Mouse (Mus musculus): ENCODE data around the gene Iffo1. TPM values are rescaled to one million over a fixed set of nuclear protein-coding genes. Genes with fewer than 3 reads are reported as not detected.
A peak's percentile ranks its signal among the peaks of the same experiment; 100 is the strongest.

Iffo1 gene
- total RNA-seq, 2 experiments from 2014 or later = 38.7 to 40.2 TPM

DNA sequence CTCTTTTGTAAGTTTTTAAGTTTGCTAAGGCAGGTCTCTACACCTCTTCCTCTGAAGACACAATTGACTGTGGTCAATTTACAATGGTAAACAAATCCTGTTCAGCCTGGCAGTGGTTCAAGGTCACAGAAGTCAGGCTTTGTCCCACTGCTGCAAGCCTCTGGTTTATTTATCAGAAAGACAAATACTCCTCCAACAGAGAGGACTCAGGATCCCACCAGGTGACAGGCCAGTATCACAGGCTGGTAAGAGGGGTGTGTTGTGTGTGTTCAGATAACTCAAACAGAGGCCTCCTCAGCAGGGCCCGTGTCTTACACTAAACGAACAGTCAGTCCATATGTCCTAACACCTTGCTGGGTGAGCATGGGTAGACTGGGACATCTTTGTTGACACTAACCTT, 27.4 kb downstream of the Iffo1 start:
- intact Hi-C loops (cut with DNase I) = no loop called here
- no peak for DNase-seq (ENCODE audit: extremely low spot score in 1 of 2, low spot score in 2 of 2)

GRCm38 (mm10) chr6:125173256-125173655, 28.2 kb downstream of the Iffo1 start:
- intact Hi-C loops (cut with DNase I) = no loop called here
- DNase-seq (ENCODE audit: extremely low spot score in 1 of 2, low spot score in 2 of 2) = no peak

DNA sequence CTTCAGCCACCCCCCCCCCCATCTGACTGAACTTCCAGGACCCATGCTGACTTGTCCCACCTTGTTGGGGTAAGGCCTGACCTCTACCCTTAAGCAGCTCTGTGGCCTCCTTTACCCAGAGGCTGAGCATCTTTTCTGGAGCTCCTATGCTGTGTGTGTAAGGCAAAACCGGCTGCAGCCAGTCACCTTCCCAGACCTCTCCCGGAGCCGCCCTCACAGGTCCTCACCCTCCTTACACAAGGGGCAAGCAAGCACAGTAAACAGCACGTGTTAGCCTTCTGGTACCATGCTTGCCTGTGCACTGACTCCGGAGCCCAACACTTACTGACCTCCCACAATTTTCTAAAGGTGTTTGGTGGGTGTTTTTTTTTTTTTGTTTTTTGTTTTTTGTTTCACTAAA, 30.4 kb downstream of the Iffo1 start:
- DNase-seq (ENCODE audit: extremely low spot score in 1 of 2, low spot score in 2 of 2) = no peak
- intact Hi-C loops (cut with DNase I) = no loop called here

DNA sequence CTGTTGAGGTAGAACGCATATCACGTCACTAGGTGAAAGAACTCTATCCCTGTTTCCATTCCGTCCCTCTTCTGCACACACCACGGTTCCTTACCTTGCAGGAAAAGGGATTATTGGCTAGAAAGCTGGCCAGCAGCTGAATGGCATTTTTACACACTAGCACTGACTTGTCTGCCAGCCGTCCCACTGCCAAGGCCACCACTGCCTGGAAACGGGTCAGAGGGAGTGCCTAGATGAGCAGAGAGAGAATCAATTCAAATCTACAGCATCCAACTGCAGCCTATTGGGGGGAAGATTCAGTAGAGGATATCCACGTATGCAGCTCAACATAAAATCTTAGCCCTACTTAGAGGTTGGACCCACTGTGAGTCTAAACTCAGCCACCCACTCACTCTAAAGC, 34.6 kb downstream of the Iffo1 start:
- no peak for DNase-seq (ENCODE audit: extremely low spot score in 1 of 2, low spot score in 2 of 2)
- intact Hi-C loops (cut with DNase I) = no loop called here

DNA sequence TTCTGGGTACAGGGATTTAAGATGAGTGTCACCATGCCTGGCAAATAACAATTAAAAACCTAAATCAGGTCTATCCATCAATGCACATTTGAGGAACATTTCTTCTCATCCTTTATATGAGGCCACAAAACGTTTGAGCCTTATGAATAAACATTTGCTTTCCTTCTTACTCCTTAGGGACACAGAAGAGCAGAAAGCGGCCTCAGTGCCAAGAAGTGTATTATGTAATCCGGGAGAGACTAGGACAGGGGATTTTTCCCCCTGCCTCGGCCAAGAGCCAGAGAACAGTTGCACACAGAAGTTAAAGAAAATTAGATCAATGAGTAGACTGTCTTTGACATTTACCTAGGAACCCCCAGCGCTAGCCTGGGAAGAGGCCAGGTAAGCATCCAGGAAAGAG, 37.1 kb downstream of the Iffo1 start:
- DNase-seq (ENCODE audit: extremely low spot score in 1 of 2, low spot score in 2 of 2) = no peak
- intact Hi-C loops (cut with DNase I) = no loop called here

DNA sequence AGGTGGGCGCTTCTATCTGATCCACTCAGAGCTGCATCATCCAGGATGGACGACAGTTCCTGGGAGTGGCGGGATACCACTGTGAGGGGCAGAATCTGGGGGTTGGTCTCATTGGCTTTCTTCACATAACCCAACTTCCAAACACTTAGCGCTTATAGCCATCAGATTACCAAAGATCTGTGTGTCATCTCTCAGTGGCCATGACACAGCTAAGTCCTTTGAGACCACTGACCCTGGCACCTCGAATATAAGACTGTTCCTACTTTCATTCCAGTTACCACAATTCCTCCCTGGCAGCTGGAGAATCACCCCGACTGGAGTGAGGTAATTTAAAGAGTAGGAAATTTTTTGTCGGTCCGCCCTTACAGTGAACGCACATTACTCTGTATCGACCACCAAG, 41.2 kb downstream of the Iffo1 start:
- DNase-seq (ENCODE audit: extremely low spot score in 1 of 2, low spot score in 2 of 2) = no peak
- intact Hi-C loops (cut with DNase I) = no loop called here

DNA sequence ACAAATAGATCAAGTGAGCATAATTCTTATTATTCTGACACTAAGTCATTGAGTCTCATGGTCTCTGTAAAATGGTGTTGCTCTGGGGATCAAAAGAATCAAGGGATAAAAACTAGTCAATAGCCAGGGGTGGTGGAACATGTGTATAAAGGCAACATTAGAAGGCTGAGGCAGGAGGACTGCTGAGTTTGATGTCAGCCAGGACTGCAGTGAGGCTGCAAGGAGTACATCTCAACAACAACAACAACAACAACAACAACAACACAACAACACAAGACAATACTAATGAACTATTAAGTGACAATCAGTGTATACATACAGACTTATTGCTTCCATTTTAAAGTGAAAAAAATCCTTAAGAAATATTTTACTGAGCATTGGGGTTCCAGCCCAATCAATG, 45.8 kb downstream of the Iffo1 start:
- intact Hi-C loops (cut with DNase I) = loop anchor here (2.0 kb wide), 1 partner anchor 24 kb away; the partner anchor contains the start of gene Gapdh
- no peak for DNase-seq (ENCODE audit: extremely low spot score in 1 of 2, low spot score in 2 of 2)

GRCm38 (mm10) chr6:125191332-125192015, 46.4 kb downstream of the Iffo1 start, which contains the start of the genes Ncapd2 and Mrpl51:
Ncapd2 (minus strand) TSS chr6:125191701.
Mrpl51 (plus strand) TSS chr6:125191801.
- peak; percentile 97 to 98 for DNase-seq (ENCODE audit: extremely low spot score in 1 of 2, low spot score in 2 of 2)
- intact Hi-C loops (cut with DNase I) = loop anchor here (2.0 kb wide), 1 partner anchor 25 kb away; the partner anchor contains the start of gene Gapdh

DNA sequence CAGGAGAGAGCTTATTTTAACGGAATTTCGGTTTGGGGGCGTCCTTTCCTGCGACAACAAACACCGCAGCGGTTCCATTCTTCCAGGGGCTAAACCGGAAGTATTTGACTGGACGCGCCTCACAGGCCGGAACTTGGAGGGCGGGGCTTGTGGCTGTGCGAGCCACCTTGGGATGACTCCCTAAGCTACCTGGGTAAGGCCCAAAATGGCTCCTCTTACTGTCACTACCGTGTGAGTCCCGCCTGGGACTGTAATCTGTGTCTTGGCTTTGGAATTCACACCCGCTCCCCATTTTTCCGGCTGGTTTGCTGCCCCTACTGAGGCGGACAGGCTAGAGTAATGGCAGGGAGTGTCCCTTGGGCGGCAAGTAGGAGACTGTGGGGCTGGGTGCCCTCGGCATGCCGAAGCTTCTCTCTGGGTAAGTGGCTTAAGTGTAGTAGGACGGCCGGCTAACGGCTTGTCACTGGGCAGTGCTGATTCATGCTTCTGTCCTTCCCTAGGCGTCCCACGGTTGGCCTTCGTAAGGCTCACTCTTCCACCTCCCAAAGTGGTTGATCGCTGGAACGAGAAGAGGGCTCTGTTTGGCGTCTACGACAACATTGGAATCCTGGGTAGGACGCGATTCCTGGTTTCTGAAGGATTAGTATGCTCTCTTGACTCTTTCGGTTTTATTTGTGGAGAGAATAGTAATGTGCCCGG, 47.1 kb downstream of the Iffo1 start:
- intact Hi-C loops (cut with DNase I) = no loop called here
- DNase-seq (ENCODE audit: extremely low spot score in 1 of 2, low spot score in 2 of 2) = peak; percentile 91 to 96

GRCm38 (mm10) chr6:125192841-125193240, 47.8 kb downstream of the Iffo1 start:
- DNase-seq (ENCODE audit: extremely low spot score in 1 of 2, low spot score in 2 of 2) = no peak
- intact Hi-C loops (cut with DNase I) = no loop called here

- DNase-seq (ENCODE audit: extremely low spot score in 1 of 2, low spot score in 2 of 2) = no peak
- intact Hi-C loops (cut with DNase I) = no loop called here
These were observed 48.3 kb downstream of the Iffo1 start for GRCm38 (mm10) chr6:125193390-125193789.

DNA sequence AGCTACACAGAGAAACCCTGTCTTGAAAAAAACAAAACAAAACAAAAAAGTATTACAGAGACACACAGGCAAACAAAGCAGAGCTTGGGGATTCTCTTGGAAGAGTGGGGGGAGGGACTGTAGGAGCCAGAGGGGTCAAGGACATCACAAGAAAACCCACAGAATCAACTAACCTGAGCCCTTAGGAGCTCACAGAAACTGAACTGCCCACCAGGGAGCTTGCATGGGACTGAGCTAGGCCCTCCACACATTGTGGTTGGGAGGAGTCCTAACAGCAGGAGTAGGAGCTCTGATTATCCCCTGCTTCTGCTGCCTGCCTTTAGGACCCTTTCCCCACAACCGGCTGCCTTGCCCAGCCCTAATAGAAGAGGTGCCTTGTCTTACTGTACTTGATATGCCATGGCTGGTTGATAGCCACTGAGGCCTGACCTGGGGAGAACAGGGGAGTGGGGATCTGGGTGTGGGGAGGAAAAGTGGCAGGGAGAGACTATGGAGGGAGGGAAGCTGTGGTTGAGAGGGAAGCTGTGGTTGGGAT, 50.6 kb downstream of the Iffo1 start:
- no peak for DNase-seq (ENCODE audit: extremely low spot score in 1 of 2, low spot score in 2 of 2)
- intact Hi-C loops (cut with DNase I) = no loop called here

DNA sequence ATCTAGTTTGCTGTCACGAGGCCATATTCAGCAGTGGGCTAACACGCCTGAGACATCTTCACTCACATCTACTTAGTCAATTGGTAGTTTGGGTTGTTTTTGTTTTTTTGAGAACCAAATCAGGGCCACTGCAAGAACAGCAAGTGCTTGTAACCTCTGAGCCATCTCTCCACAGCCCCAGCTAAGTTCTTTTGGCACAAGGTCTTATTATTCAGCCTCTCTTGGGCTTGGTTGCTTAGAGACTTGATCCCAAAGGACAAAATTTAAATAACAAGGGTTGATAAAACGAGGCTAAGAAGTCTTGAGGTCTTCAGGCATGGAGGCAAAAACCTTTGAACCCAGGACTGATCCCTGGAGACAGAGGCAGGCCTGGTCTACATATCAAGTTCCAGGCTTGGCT, 51.3 kb downstream of the Iffo1 start:
- intact Hi-C loops (cut with DNase I) = no loop called here
- DNase-seq (ENCODE audit: extremely low spot score in 1 of 2, low spot score in 2 of 2) = no peak

DNA sequence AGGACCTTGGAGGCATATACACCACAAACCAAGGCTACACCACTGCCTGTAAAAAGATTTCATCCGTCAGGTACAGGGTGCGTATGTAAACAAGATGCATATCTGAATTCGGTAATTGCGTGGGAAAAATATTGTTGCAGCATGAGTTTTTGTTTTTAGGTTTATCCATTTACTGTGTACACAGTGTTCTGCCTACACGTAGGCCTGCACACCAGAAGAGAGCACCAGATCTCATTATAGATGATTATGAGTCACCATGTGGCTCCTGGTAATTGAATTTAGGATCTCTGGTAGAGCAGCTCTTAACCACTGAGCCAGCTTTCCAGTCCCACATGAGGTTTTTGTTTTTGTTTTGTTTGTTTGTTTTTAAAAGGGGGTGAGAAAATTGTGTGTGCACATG, 52.1 kb downstream of the Iffo1 start:
- DNase-seq (ENCODE audit: extremely low spot score in 1 of 2, low spot score in 2 of 2) = no peak
- intact Hi-C loops (cut with DNase I) = no loop called here

DNA sequence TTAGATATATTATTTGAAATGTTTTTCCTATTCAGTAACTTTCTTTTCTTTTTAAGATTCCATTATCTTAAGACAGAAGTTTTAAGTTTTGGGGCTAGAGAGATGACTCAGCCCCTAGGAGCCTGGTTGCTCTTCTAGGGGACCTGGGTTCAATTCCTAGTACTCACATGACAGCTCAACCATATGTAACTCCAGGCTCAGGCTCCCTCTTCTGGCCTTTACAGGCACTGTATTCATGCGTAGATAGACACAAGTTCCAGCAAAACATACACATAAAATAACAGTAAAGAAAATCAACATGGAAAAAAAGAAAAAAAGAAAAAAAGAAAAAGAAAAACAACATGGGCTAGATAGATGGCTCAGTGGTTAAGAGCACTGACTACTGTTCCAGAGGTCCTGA, 65.4 kb downstream of the Iffo1 start:
- intact Hi-C loops (cut with DNase I) = no loop called here
- no peak for DNase-seq (ENCODE audit: extremely low spot score in 1 of 2, low spot score in 2 of 2)

Small RNA genes within 50 kb of the gene (microRNA-seq; reads per million reads assigned to microRNA genes)
- 1.7 reads per million for gene Mir3098
- 0.86 reads per million for gene Mir7045

Other genes with a start within 250 kb of the Iffo1 start
- gene Lag3, start 233.5 kb upstream of the Iffo1 start, total RNA-seq (2021) = 1 to 10 TPM; 1.4 to 1.5 TPM
- 1,000 to 10,000 TPM; 1,368 to 1,394 TPM for gene Ptms, start 225.1 kb upstream of the Iffo1 start, total RNA-seq (2021)
- gene Mlf2, start 213.9 kb upstream of the Iffo1 start, total RNA-seq (2021) = 100 to 1,000 TPM; 597 to 610 TPM
- 100 to 1,000 TPM; 115 to 116 TPM for gene Cops7a, start 179.7 kb upstream of the Iffo1 start, total RNA-seq (2021)
- 100 to 1,000 TPM; 116 TPM for gene Pianp, start 148.5 kb upstream of the Iffo1 start, total RNA-seq (2021)
- 10 to 100 TPM; 41.0 to 41.2 TPM for gene Zfp384, start 136.1 kb upstream of the Iffo1 start, total RNA-seq (2021)
- gene Ing4, start 105.5 kb upstream of the Iffo1 start, total RNA-seq (2021) = 10 to 100 TPM; 56.9 to 59.9 TPM
- 1 to 10 TPM; 8.0 to 8.7 TPM for gene Acrbp, start 95.6 kb upstream of the Iffo1 start, total RNA-seq (2021)
- gene Lpar5, start 77.3 kb upstream of the Iffo1 start, total RNA-seq (2021) = 1 to 10 TPM in 1 of 2 experiments, under 1 TPM in 1; 0.45 to 1.0 TPM
- 100 to 1,000 TPM; 147 to 157 TPM for gene Chd4, start 49.3 kb upstream of the Iffo1 start, total RNA-seq (2021)
- 10 to 100 TPM; 32.4 to 35.6 TPM for gene Nop2, start 13.3 kb upstream of the Iffo1 start, total RNA-seq (2021)
- 1,000 to 10,000 TPM; 1,896 to 1,966 TPM for gene Gapdh, start 21.2 kb downstream of the Iffo1 start, total RNA-seq (2021)
- 10 to 100 TPM; 31.7 to 32.7 TPM for gene Ncapd2, start 46.5 kb downstream of the Iffo1 start, total RNA-seq (2021)
- gene Mrpl51, start 46.6 kb downstream of the Iffo1 start, total RNA-seq (2021) = 10 to 100 TPM; 70.1 to 78.7 TPM
- gene Vamp1, start 70.3 kb downstream of the Iffo1 start, total RNA-seq (2021) = 10 to 100 TPM; 25.7 to 26.5 TPM
- 1 to 10 TPM; 2.4 to 2.5 TPM for gene Tapbpl, start 86.6 kb downstream of the Iffo1 start, total RNA-seq (2021)
- not detected for gene Cd27, start 91.8 kb downstream of the Iffo1 start, total RNA-seq (2021)
- gene Tuba3a, start 140.8 kb downstream of the Iffo1 start, total RNA-seq (2021) = not detected
- 1 to 10 TPM; 9.4 to 9.7 TPM for gene Ltbr, start 168.6 kb downstream of the Iffo1 start, total RNA-seq (2021)
- gene Scnn1a, start 175.4 kb downstream of the Iffo1 start, total RNA-seq (2021) = 1 to 10 TPM; 2.0 to 2.3 TPM
- 10 to 100 TPM in 1 of 2 experiments, 1 to 10 TPM in 1; 9.4 to 11.8 TPM for gene Tnfrsf1a, start 204.1 kb downstream of the Iffo1 start, total RNA-seq (2021)
- gene Plekhg6, start 235.6 kb downstream of the Iffo1 start, total RNA-seq (2021) = under 1 TPM; 0.14 to 0.24 TPM